Mouse (Mus musculus) gastrocnemius, postnatal 4 days (tissue): ENCODE results near the gene Ggta1. TPM values are rescaled to one million over a fixed set of nuclear protein-coding genes. Genes with fewer than 3 reads are reported as not detected.
A peak's percentile ranks its signal among the peaks of the same experiment; 100 is the strongest.

ENCODE experiments used
- DNase-seq, 2 experiments: peaks; one replicate each; pipeline ENCODE4 v3.0.0; 2021 to 2022; ENCODE audit warnings: low spot score in 2 of 2, mixed read lengths in 2 of 2
- total RNA-seq, 2 experiments: library from RNA; stranded (reverse); gene quantifications; 2 replicates each; pipeline ENCODE4 v1.2.3; 2021

Gene Ggta1
- total RNA-seq, 2 experiments from 2014 or later: 21.0 to 25.4 TPM

DNA sequence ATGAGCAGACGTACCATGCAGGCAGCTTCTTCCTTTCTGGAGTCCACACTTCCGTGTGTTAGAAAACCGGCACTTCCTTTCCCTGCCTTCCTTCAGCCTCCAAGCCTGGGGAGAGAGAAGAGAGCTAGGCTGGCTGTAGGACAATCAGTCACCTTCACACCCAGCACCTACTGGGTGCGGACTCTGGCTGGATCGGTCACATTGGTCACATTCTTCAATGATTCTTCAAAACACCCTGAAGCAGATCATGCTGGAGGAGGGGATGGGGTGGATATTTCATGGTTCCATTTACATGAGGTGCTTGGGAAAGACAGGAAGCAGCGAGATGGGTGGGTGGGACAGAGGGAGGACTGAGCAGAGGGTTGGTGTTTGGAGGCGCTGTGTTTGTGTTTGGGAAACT lies 30.5 kb upstream of the Ggta1 start:
- DNase-seq: no peak

DNA sequence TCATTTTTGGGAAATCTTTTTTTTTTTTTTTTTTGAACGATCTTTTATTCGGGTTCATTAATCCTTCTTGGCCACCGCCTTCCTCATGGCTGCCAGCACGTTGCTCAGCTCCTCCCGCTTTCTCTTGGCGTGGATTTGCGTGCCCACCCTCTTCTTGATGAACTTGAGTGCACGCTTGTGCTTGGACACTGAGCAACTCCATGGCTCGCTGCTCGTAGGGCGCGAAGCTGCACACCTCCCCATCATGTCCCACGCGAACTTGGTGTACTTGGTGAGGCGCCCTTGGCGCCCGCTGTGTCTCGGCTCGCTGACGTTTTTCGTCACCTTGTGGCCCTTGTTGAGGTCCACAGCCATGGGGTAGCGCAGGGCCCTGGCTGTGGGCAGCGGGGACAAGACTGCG lies 28.1 kb upstream of the Ggta1 start:
- no peak for DNase-seq

- DNase-seq: no peak
These were observed 27.6 kb upstream of the Ggta1 start for GRCm38 (mm10) chr2:35490458-35491111.

DNA sequence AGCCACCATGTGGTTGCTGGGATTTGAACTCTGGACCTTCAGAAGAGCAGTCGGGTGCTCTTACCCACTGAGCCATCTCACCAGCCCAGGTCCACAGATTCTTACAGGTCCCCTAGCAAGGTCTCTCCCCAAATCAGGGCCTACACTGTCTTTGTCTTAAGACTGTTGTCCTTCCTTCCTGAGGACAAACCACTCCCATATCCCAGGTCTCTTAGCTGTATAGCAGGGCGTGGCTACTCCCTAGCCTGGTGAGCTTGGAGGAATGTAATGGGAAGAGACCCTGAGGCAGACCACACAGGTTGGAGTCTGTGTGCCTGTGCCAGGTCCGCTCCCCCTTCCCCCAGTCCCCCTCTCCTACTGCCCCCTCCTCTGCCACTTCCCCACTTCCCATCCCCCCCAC lies 24.7 kb upstream of the Ggta1 start:
- DNase-seq: no peak

DNA sequence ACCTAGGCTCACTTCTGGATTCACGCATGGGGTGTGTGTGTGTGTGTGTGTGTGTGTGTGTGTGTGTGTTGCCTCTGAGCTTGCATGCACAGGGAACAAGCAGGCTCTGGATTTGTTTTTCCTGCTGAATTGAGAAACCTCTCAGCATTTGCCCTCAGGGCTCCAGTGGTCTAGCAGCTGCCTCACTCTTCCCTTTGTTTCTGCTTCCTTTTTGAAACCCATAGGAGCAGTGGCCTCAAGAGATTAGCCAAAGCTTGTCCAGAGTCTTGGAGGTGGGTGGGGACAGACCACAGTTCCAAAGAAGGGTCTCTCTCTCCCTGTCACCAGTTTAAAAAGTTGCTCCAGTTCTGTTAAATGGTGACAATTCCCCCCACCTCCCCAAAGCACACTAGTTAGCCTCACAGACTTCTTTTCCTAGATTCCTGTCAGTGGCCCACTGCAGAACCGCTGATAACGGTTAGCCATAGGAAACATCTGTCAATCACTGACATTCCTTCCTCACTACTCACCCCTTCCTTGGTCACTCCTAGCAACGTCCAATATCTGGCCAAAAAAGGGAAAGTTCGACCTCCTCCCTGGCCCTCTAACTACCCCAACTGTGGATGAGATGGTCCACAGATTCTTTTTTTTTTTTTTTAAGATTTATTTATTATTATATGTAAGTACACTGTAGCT lies 24.1 kb upstream of the Ggta1 start:
- DNase-seq: no peak

GRCm38 (mm10) chr2:35484102-35484501 lies 21.1 kb upstream of the Ggta1 start:
- DNase-seq: no peak

- no peak for DNase-seq
These were observed 20.4 kb upstream of the Ggta1 start for GRCm38 (mm10) chr2:35483402-35483801.

DNA sequence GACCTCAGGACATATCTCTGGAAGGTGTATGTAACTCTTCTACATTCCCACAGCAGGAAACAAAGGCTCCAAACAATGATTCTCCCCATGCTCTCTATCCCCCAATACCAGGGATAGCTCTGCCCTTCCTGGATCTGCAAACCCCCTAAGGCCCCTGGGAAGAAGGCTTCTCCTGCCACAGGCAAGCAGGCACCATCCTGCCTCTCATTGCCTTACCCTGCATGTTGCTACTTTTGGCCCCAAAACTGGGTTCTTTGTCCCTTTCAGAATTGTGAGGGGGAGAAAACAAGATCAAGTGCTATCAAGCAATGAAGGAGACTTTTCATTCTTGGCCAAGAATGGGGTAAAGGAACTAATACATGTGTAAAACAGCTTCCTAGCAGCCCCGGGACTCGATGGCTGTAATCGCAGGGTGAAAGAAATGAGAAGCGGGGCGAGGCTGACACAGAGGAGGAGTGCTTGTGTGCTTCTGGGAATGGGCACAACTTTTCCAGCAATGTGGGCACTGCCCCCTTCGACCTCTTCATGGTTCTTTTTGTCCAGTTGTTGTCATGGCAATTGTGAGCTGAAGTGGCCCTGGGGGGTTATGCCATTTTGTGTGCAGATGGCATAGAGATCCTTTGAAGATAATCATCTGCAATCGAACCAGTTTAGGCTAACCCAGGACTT lies 18.4 kb upstream of the Ggta1 start:
- DNase-seq: no peak

DNA sequence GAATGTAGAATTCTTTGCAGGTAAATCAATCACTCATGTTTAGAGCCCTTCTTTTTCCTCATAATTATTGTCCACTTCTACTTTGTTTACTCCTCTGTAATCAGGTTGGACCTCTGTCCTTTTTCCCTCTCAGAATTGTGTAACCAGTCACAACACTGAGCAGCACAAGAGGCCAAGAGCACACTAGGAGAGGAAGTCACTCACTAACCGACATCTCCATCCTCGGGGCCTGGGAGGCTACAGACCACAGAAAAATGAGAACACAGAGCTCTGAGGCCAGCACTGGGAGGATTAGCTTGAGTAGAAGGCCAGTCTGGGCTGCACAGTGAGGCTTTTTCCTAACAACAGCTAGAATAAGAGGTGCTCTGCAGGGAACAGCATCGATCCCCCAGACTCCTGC lies 17.0 kb upstream of the Ggta1 start:
- DNase-seq: no peak

- no peak for DNase-seq
These were observed 15.7 kb upstream of the Ggta1 start for GRCm38 (mm10) chr2:35478812-35479122.

DNA sequence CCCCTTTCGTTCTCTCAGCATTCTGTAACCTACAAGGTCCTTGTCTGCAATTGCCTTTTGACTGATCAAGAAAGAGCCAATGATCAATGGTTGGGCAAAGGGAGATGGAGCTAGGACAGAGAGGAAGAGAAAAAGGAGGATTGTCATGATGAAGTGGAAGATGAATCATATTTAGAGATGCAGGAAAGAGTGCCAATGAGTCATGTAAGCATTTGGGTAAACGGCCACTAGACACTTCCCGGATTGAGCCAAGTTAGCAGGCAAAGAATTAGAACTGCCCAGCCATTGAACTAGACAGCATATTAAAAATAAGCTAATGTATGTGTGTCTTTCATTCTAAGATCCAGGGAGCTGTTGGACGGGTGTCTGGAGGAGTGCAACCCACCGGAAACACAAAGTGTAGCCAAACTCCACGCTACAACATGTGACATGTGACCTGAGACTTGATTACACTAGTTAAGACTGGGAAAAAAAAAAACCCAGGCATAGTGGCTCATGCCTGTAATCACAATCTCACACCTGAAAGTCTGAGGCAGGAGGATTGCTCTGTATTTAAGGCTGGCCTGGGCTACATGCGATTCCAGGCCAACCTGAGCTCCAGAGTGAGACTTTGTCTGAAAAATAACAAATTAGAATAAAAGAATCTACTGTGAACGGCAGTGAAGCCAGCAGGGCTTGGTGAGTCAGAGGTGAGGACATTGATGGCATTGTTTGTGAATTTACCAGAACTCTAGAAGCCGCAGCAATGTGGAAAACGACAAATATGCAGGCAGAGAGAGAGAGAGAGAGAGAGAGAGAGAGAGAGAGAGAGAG lies 15.2 kb upstream of the Ggta1 start:
- DNase-seq: no peak

DNA sequence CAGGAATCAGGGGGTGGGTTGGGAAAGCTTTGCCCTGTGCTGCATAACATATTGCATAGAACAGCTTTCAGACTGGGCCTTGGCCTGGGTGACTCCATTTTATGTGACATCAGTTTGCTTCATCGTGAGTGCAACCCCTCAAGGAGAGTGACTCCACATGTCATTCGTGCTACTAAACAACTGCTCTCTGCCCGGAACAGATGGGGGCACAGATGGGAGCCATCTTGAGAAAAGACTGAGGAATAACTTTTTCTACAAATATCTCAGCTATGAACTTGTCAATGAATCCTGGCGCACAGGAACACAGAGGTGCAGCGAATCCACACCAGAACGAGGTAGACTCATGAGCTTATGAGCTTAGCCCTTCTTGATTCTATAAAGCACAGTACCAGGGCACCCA lies 14.3 kb upstream of the Ggta1 start:
- no peak for DNase-seq

GRCm38 (mm10) chr2:35474916-35475315 lies 11.9 kb upstream of the Ggta1 start:
- DNase-seq: no peak

DNA sequence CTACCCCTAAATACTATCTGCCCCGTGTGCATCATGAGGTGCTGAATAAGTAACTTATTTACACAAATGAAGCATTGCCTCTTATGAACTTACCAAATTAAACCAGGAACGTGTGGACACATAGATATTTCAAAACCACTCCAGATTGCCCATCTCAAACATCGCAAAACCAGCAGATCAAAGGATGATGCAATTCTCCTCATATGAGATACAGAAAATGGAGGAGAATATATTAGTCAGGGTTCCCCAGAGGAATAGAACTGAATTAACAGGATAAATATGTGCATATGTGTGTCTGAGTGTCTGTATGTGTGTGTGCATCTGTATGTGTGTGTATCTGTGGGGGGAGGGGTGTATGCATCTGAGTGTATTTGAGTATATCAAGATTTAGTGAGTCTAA lies 6.2 kb upstream of the Ggta1 start:
- no peak for DNase-seq

GRCm38 (mm10) chr2:35468276-35468675 lies 5.2 kb upstream of the Ggta1 start:
- DNase-seq: no peak

DNA sequence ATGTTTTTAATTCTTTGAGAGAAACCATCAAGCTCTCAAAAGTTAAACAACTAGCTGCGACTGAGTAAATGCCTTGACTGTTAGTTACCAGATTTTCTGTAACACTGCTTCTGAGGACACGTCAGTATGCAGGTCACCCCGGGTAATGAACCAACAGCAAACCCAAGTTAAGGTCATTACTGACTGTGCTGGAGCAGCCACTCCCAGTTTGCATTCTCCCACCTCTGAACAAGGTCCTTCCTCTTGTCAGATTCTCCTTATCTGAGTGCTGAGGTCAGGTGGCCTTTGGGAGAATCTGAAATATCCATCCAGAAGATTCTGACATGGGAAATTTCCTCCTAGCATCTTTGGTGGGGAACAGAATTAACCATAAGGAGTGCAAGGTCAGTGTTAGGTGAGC lies 4.8 kb upstream of the Ggta1 start:
- no peak for DNase-seq

GRCm38 (mm10) chr2:35465677-35466076 lies 2.6 kb upstream of the Ggta1 start:
- DNase-seq: no peak

GRCm38 (mm10) chr2:35464548-35464947 lies 1.5 kb upstream of the Ggta1 start:
- no peak for DNase-seq

GRCm38 (mm10) chr2:35464089-35464534 lies 1.1 kb upstream of the Ggta1 start:
- no peak for DNase-seq

DNA sequence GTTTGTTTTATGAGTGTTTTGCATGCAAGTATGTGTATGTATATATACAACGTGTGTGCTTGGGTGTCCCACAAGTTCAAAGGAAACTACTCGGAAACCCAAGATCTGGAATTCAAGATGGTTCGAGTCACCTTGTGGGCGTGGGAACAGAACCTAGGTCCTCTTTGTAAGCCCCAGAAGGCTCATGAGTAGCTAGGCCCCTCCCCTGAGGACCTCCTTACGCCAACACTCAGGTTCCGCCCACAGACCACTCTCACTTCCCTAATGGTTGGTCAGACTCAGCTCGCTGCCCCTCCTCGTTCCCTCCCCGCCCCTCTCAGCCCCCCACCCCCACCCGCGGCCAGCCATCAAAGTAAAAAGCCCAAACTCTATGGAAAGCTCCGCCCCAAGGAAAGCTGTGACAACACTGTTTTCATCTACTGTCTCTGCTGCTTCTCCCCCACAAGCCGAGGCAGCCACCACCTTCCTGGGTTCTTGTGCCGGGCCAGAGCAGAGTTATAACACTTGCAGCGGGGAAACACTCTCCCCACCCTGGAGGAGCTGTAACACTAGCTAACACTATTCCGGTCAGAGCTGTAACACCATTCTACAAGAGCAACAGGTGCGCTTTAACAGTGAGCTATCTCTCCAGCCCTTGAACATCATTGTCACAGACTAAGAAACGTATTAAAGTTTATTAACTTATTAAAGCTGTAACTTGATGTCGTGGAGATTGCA lies 499 bp upstream of the Ggta1 start:
- peak in 1 of 2 experiments; percentile 65 for DNase-seq
